Mouse (Mus musculus) gastrocnemius, postnatal 36 days (tissue): Measurements from ENCODE around the gene Rictor. TPM values are rescaled to one million over a fixed set of nuclear protein-coding genes. Genes with fewer than 3 reads are reported as not detected.

Experiments used
- total RNA-seq, 2 experiments: library from RNA; stranded (reverse); gene quantifications; 2 replicates each; pipeline ENCODE4 v1.2.3; 2021

The Rictor gene
- total RNA-seq, 2 experiments from 2014 or later: 7.3 to 9.0 TPM

Other genes starting within 250 kb of the Rictor start
- 1 to 10 TPM; 3.8 TPM for gene Fyb, start 185.5 kb upstream of the Rictor start, total RNA-seq
- 1 to 10 TPM; 3.0 to 4.1 TPM for gene Osmr, start 166.6 kb downstream of the Rictor start, total RNA-seq